Mouse (Mus musculus): Measurements from ENCODE around the gene Traf7. TPM values are rescaled to one million over a fixed set of nuclear protein-coding genes. Genes with fewer than 3 reads are reported as not detected.

Traf7 gene
- total and polyA plus RNA-seq, 3 experiments: 121 to 261 TPM; not detected in 1

GRCm38 (mm10) chr17:24468636-24469246 is 59.0 kb downstream of the Traf7 start:
- H3K27ac ChIP-seq (ENCODE audit: control insufficient read depth, low read depth, low read length): no peak overlapping the region
- no peak overlapping the region for H3K9ac ChIP-seq (ENCODE audit: control insufficient read depth, low read depth, low read length, poor library complexity, severe bottlenecking)
- peak; percentile 40 for DNase-seq (ENCODE audit: low read depth, low spot score)
- H3K9me3 ChIP-seq (replicated peaks; ENCODE audit: insufficient read depth, low read length): no peaks in the 10 kb centered on the region
- TF ChIP-seq JUND (IDR thresholded peaks at IDR 0.05; ENCODE audit: low read depth, low read length) (no peak), ZC3H11A (IDR thresholded peaks at IDR 0.05; ENCODE audit: low read depth, low read length) (no peak), MXI1 (IDR thresholded peaks at IDR 0.05; ENCODE audit: low read depth, low read length) (no peak), NELFE (IDR thresholded peaks at IDR 0.05; ENCODE audit: low read depth, low read length) (no peak), ZMIZ1 (IDR thresholded peaks at IDR 0.05; ENCODE audit: low read depth, low read length) (no peak), USF1 (IDR thresholded peaks at IDR 0.05; ENCODE audit: low read depth, low read length) (peak; percentile 57), NRF1 (IDR thresholded peaks at IDR 0.05; ENCODE audit: insufficient read depth, low read depth, low read length, poor library complexity, severe bottlenecking) (no peak), BHLHE40 (IDR thresholded peaks at IDR 0.05; ENCODE audit: borderline replicate concordance, low read depth, low read length) (no peak)
- no peaks in the 10 kb centered on the region for H3K27me3 ChIP-seq (ENCODE audit: control insufficient read depth in 1 of 2, insufficient read depth in 2 of 2, low read length in 2 of 2)
- H3K79me2 ChIP-seq (ENCODE audit: control insufficient read depth, insufficient read depth, low read length, poor library complexity): peaks cover 25% of the 10 kb centered on the region
- H3K36me3 ChIP-seq (ENCODE audit: control insufficient read depth in 1 of 2, insufficient read depth in 2 of 2, low read length in 2 of 2): peaks cover 0 to 8% of the 10 kb centered on the region in 2 experiments; a peak in 2 of 4 replicates
- H3K4me1 ChIP-seq (ENCODE audit: control insufficient read depth in 1 of 2, insufficient read depth in 2 of 2, low read length in 2 of 2): peaks cover 0 to 14% of the 10 kb centered on the region in 2 experiments; a peak in 3 of 4 replicates
- H3K4me3 ChIP-seq (ENCODE audit: control insufficient read depth in 1 of 2, insufficient read depth in 1 of 2, low read depth in 2 of 2, low read length in 2 of 2): no peak overlapping the region

GRCm38 (mm10) chr17:24463374-24464133 is 64.2 kb downstream of the Traf7 start:
- H3K4me3 ChIP-seq (ENCODE audit: control insufficient read depth in 1 of 2, insufficient read depth in 1 of 2, low read depth in 2 of 2, low read length in 2 of 2): no peak overlapping the region
- H3K27me3 ChIP-seq (ENCODE audit: control insufficient read depth in 1 of 2, insufficient read depth in 2 of 2, low read length in 2 of 2): no peaks in the 10 kb centered on the region
- H3K4me1 ChIP-seq (ENCODE audit: control insufficient read depth in 1 of 2, insufficient read depth in 2 of 2, low read length in 2 of 2): peaks cover 0 to 12% of the 10 kb centered on the region in 2 experiments; a peak in 3 of 4 replicates
- TF ChIP-seq KAT2A (conservative IDR thresholded peaks at IDR 0.05; ENCODE audit: low read depth, low read length) (no peak), MXI1 (IDR thresholded peaks at IDR 0.05; ENCODE audit: low read depth, low read length) (peak; percentile 45; the same call in 1 of the 2 replicates), HCFC1 (IDR thresholded peaks at IDR 0.05; ENCODE audit: low read depth, low read length) (no peak), MEF2A (IDR thresholded peaks at IDR 0.05; ENCODE audit: extremely low read depth, insufficient replicate concordance, low read depth, low read length, poor library complexity, severe bottlenecking) (no peak), RCOR1 (IDR thresholded peaks at IDR 0.05; ENCODE audit: low read depth, low read length) (peak; percentile 56; the same call in 1 of the 2 replicates), GATA1 (IDR thresholded peaks at IDR 0.05; ENCODE audit: low read depth, low read length) (peak; percentile 54), ETS1 (IDR thresholded peaks at IDR 0.05; ENCODE audit: low read depth, low read length) (no peak), ZKSCAN1 (IDR thresholded peaks at IDR 0.05; ENCODE audit: low read depth, low read length) (no peak), CTCF (IDR thresholded peaks at IDR 0.05 in 2 of 3, conservative IDR thresholded peaks at IDR 0.05 in 1 of 3; ENCODE audit: control insufficient read depth in 1 of 3, insufficient read depth in 1 of 3, low read depth in 2 of 3, low read length in 3 of 3, poor library complexity in 1 of 3, severe bottlenecking in 1 of 3) (peak in 2 of 3 experiments; percentile 25 to 39; a peak in 5 of 6 replicates), TCF12 (IDR thresholded peaks at IDR 0.05; ENCODE audit: low read depth, low read length) (no peak), MYC (IDR thresholded peaks at IDR 0.05; ENCODE audit: low read depth, low read length) (peak; percentile 69; the same call in 1 of the 2 replicates)
- DNase-seq (ENCODE audit: low read depth, low spot score): peak; percentile 77
- H3K27ac ChIP-seq (ENCODE audit: control insufficient read depth, low read depth, low read length): no peak overlapping the region
- H3K79me2 ChIP-seq (ENCODE audit: control insufficient read depth, insufficient read depth, low read length, poor library complexity): no peaks in the 10 kb centered on the region
- H3K9me3 ChIP-seq (replicated peaks; ENCODE audit: insufficient read depth, low read length): no peaks in the 10 kb centered on the region
- no peak overlapping the region for H3K9ac ChIP-seq (ENCODE audit: control insufficient read depth, low read depth, low read length, poor library complexity, severe bottlenecking)
- peaks cover 0 to 4% of the 10 kb centered on the region in 2 experiments; a peak in 2 of 4 replicates for H3K36me3 ChIP-seq (ENCODE audit: control insufficient read depth in 1 of 2, insufficient read depth in 2 of 2, low read length in 2 of 2)
